16 mouse cellular contexts compared by ENCODE assay signal in the genomic region with DNA sequence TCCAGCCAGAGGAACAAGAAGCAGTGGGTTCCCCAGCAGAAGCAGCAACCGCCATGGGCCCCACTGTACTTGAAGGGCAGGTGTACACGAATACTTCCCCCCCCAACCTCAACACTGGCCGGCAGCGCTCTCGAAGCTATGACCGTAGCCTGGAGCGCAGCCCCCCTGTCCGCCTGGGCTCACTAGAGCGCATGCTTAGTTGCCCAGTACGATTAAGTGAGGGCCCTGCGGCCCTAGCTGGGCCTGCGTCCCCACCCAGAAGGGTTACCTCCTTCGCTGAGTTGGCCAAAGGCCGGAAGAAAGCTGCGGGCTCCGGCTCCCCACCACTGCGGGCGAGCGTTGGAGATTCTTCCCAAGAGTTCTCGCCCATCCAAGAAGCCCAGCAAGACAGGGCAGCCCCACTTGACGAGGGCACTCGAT. TPM values are rescaled to one million over a fixed set of nuclear protein-coding genes. Genes with fewer than 3 reads are reported as not detected.
"Had no signal": no experiment of that assay in that cellular context is flagged by ENCODE, and none has a peak within 500 bp of the region (broad histone marks: within the 10 kb centered on the region; RNA-seq: fewer than 3 reads in every experiment).

No protein-coding gene starts in this region.

- H3K27ac ChIP-seq: limb, embryonic 13.5 days; liver, embryonic 15.5 days; neural tube, embryonic 12.5 days; stomach, postnatal 0 days had no signal

- H3K4me2 ChIP-seq: kidney, embryonic 15.5 days; limb, embryonic 13.5 days; liver, embryonic 15.5 days; lung, embryonic 15.5 days; neural tube, embryonic 12.5 days had no signal

- H3K9ac ChIP-seq: kidney, embryonic 15.5 days; limb, embryonic 13.5 days; liver, embryonic 15.5 days; lung, embryonic 15.5 days; neural tube, embryonic 12.5 days had no signal

- H3K36me3 ChIP-seq: liver, embryonic 15.5 days had no signal

- H3K27me3 ChIP-seq: kidney, embryonic 15.5 days; limb, embryonic 13.5 days; liver, embryonic 15.5 days; lung, embryonic 15.5 days; neural tube, embryonic 12.5 days had no signal

- H3K4me3 ChIP-seq: kidney, embryonic 15.5 days; limb, embryonic 13.5 days; liver, embryonic 15.5 days; lung, embryonic 15.5 days; neural tube, embryonic 12.5 days had no signal

- DNase-seq: kidney, adult 2 months; left cerebral cortex, postnatal 4 days; lung, postnatal 36 days; midbrain, embryonic 14.5 days; thymus, postnatal 4 days had no signal

- H3K9me3 ChIP-seq: kidney, embryonic 15.5 days; limb, embryonic 13.5 days; liver, embryonic 15.5 days; lung, embryonic 15.5 days; neural tube, embryonic 12.5 days had no signal

RNA-seq across cellular contexts. Expression of a gene that starts 12.9 kb away (rescaled TPM):
- total RNA-seq: liver, adult 2 months; megakaryocyte progenitor cell, adult 5-6 weeks; neutrophil, adult 5-6 weeks had no signal
- polyA plus RNA-seq: limb, embryonic 13.5 days; liver, adult 2 months; liver, embryonic 15.5 days had no signal

RNA-seq across cellular contexts. Expression of a gene that starts 38.3 kb away (rescaled TPM):
- total RNA-seq: layer of hippocampus, adult 18-20 months; layer of hippocampus, postnatal 10 days; left cerebral cortex, postnatal 4 days had no signal
